Mouse (Mus musculus): Measurements from ENCODE around the gene Hnrnpa1.

The Hnrnpa1 gene

DNA sequence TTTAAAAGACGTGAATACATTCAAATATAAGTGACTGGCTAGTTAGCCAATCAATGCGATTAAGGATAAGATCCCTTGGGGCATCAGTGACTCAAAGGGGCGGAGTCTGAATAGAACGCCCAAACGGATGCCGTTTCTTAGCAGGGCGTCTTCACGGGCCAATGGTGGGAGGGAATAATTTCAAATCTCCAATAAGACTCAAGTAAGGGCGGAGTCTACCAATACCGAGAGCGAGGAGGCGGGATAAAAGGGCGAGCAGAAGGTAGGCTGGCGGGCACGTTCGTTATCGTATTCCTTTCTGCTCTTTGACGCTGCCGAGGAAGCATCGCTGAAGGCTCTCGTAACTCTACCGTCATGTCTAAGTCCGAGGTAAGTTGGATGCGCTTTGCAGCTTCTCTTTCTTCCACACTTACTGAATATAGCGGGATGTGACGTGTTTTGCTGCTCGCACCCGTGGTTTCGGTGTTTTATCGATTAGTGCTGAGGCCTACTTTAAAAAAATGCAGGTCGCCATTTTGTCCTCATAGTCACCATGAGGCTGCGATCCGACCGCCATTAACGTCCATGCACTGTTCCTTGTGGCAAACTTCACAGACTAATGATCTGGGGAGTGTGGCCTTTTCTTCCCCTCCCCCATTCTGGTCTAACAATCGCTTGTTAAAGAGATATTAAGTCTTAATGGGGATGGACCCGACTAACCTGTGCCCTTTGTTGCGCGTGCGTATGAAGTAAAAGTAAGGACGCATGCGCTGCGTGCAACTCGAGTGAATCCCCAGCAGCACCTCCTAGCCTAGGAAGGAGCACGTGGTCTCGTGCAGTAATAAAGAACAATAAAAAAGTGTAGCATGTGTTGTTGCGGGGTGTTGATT is at the start of gene Hnrnpa1:
Gene Hnrnpa1 (plus strand): TSS at position 273 of the 869 bp plus-strand sequence.
- peak; percentile 95 to 98 for DNase-seq

DNA sequence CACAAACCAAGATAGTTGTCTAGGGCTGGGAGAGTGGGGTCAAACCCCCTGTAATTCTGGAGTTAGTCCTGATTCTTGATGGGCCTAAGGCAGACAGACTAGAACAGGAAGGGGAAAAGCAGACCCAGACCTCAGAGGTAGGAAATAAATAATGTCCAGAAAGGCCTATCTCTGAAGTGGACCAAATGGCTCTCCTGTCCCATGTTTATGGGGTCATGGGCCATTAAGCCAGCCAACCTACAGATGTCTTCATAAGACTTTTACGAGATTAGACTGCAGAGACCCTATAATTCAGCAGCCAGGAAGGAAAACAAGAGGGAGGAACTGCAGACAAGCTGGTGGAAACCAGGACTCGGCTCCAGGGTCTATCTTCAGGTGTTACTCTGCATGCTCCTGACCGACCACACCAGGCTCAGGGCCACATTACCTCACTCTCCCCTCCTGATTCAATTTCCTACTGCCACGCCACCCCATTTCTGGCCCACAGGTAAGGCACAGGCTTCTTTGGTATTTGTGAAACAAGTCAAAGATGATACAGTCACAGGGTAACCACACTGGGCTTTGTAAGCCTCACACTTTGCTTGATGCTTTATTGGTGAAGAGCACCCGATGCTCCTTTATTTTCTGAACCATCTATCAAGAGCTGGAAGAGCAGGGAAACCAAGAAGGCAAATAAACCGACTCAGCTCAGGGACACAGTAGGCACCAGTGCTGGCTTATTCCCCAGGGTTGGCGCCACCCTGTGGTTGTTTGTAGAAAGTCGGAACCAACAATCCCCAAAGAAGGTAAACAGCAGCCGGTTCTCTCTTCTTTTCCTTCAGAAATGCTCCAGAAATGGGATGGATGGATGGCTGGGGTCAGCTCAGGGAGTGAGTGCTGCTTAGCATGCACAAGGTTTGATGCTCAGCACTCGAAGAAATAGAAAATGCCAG is 49.4 kb upstream of the Hnrnpa1 start:
- peak; percentile 67 to 68 for DNase-seq

DNA sequence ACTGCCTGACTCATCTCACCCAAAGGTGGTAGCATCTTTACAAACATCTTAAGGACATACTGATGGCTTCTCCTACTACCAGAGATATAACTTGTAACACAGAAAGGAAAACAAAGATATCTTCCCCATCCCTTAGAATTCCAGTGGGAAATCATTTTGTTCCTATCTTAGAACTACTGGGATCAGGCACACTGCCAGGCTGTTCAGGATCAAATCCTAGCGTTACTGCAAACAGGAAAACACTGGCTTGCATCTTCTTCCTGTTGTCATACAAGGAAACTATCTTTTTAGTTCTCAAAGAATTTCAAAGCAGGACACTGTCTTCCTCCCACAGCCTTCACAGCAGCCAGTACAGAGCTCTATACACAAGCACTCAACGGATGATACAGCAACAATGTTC is 46.6 kb upstream of the Hnrnpa1 start:
- peak; percentile 85 to 89 for DNase-seq

DNA sequence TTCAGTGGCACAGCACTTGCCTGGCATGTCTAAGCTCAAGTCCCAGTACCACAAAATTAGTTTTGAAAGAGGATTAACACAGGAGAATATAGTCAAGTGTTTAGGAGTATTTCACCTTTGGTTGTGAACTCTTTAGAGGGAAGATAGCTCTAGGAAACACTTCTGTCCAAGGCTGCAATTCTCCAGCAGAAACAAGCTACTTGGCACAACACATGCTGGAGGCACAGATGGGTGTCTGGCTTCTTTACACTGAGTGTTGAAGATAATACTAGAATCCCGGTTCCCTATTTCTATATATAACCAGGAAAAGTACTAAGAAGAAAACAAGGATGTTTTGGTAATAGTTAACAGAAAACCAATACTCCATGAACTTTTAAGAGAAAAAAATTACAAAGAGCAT is 43.4 kb upstream of the Hnrnpa1 start:
- no peak for DNase-seq

DNA sequence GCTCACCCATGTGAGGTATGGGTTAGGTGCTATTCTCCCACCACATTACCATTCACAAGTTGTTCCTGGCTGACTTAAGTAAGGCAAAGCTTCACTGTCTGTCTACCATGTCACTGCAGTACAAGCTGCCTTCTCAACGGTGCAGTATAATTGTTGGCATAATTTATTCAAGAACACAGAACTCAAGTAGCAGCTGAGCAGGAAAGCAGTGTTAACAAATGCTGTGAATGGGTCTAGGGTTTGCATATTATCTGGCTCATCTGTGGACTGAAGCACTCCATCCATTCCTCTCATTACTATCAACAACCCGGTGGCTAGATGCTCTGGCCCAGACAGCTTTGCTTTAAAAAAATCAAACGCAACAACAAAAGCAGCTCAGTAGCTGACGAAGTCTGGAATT is 42.4 kb upstream of the Hnrnpa1 start:
- no peak for DNase-seq

DNA sequence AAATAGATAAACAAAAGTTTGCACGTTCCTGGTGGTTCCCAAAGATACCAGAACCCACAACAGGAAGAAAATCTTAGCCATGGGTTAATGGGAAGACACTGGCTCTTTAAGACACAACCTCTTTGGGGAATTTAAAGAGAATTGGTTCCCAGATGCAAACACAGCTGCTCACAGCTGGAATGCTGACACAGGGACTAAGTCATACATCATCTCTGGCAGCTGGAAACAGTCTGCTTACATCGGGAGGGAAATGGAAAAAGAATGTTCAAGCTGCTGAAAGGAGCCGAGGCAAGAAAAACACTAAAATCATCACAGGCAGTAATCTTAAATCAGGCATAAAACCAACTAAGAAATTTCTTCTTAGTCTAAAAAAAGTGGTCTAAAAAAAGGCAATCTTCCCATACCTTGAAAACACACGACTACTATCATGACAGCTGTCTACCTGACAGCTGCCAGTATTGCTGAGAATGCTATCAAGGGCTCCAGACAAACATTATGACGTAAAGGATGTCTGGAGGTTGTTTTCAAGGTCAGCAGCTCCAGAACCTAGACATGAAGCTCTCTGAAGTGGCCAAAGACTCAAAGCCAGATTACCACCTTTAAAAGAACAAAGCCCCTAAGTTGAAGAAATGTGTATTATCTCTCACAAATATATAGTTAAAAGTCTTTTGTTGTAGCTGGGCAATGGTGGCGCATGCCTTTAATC is 38.0 kb upstream of the Hnrnpa1 start:
- DNase-seq, result peak; percentile 68 to 69

DNA sequence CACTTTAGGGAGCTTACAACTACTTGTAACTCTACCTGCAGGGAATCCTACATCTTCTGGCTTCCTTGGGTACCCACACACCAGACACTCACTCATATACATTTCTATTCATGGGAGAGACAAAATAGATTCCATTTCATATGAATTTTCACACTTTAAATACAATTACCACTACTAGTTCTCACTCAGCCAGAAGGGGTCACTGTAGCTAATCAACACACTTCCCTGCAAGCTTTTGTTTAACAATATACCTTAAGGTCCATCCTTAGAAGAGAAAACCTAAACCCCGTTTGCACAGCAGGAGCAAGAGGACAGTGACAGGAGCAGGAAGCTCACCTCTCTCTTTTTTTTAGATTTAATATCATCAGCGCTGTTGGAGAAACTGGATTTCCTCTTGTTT is 35.1 kb upstream of the Hnrnpa1 start:
- peak in 1 of 2 experiments; percentile 49 for DNase-seq

DNA sequence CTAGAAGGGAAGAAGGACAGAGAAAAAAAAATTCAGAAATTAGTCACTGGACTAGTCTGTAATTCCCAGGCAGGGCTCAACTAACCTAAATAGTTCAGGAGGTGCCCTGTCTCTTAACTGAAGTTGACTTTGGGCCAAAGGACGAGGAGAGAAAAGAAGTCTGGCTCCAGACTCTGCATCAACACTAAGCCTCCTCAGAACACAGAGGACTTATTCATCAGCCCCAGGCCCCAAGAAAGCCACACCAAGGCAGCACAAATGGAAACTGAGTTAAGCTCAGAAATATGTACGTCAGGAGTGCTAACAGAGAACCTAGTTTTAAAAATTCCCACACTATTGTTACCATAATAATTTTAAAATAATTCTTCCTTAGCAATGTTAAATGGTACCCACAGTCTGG is 26.1 kb upstream of the Hnrnpa1 start:
- DNase-seq, result no peak

DNA sequence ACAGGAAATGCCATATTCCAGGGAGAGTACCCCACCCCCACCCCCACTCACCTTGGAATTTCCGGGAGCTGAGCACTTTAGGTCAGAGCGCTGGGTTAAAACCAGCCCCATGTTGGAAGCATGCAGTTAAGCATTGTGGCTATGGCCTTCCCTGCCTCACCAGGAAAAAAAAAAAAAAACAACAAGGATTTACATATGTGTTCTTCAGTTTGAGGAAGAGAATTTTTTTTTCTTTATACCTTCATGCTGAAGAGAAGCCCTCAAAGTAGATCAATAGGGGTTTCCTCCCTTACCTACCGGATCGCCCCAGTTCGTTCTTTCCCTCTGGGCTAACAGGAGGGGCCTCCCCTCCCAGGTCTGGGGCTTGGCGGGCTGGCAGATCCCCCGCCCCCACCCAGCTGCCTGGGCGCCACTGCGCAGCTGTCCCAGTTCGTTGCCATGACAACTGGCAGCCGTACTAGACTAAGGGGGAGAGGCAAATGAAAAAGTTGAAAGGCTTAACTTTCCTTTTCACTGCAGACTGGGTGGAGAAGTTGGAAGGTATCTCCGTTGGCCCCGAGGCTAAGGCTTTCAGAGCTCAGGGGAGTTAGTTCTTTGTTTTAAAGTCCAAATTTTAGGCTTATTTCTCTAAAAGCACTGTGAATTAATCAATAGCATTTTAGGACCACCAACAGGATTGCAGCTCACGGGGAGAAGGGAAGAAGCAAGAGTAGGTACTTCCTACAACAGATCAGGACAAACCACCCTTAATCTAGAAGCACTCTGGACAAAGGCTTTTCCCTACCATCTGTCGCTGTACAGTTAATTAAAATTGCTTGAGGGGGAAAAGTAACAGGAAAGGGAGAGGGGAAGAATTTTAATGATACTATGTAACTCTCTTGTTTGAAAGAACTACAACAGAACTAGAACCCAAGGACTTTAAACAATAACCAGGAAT is 25.0 kb upstream of the Hnrnpa1 start:
- DNase-seq, result peak; percentile 90 to 95

DNA sequence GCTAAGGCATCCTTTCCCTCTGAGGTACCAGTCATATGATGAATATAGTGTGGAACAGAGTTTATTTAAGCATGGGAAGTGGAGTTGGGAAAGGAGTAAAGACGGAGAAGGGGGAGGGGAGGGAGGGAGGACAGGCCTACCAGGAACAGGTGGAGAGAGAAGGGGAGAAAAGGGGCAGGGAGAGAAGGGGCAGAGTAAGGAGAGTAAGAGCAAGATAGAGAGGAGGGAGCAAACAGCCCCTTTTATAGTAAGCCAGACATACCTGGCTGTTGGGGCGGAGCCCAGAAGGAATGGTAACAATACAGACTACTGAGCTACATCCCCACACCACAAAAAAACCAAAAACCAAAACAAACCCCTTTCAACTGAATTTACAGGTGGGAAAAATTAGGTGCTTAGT is 24.2 kb upstream of the Hnrnpa1 start:
- no peak for DNase-seq

DNA sequence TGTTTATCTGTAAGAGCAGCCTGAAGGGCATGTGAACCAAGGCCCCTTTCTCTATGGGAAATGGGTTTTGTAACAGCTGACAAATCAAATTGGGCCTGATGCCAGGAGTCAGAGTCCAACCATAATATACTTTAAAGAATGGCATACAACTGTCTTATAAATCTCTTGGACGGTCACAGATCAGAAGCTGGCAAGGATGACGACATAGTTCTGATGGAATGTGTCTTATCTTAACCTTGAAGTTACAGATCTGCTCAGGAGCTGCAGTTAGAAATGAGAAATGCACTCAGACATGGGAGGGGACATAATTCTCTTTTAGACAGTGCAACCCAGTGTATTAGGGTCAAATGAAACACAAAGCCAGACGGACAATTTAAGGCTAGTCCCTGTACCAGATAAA is 19.4 kb upstream of the Hnrnpa1 start:
- peak in 1 of 2 experiments; percentile 44 for DNase-seq

DNA sequence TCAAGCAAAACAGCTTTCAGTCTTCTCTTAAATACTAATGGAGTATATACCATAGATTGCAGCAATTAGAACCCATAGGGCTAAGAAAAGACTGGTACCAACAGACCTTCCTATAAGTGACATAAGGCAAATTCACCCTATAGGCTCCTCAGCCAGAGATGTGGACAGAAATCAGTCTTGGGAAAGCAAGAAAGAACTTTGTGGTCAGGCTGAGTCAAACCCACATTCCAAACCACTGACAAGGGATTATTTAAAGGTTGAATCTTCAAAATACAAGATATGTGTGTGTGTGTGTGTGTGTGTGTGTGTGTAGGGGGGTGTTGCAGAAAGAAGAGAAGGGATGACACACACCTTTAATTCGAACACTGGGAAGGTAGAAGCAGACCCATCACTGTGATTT is 18.8 kb upstream of the Hnrnpa1 start:
- DNase-seq, result no peak

DNA sequence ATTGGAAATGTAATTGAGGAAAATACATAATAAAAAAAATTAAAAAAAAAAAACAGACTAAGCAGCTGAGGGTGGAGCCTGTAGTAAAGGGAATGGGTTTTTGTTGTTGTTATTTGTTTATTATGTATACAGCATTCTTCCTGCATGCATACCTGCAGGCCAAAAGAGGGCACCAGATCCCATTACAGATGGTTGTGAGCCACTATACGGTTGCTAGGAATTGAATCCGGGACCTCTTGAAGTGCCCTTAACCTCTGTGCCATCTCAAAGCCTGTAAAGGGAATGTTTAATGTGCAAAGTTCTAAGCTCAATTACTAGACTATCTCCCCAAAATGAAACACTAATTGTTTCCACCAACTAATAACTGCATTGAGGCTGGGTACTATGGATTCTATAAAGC is 16.1 kb upstream of the Hnrnpa1 start:
- DNase-seq, result no peak

DNA sequence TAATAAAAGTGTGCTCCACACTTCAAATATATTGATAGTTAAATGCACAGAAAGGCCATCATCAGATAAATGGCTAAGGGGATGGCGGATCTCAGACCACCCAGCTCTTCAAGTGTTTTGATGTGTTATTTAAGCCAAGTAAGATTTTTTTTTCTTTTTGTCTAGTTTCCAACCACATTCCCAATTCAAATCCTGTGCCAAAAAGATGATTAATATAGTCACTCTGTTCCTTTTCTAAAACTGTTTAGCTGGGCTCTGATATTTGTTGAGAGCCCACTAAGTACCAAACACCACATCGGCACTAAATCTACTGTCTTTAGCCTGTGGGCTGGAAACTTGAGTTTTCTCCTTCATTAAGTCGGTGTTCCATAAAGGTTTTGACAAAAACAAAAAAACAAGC is 13.2 kb upstream of the Hnrnpa1 start:
- no peak for DNase-seq

DNA sequence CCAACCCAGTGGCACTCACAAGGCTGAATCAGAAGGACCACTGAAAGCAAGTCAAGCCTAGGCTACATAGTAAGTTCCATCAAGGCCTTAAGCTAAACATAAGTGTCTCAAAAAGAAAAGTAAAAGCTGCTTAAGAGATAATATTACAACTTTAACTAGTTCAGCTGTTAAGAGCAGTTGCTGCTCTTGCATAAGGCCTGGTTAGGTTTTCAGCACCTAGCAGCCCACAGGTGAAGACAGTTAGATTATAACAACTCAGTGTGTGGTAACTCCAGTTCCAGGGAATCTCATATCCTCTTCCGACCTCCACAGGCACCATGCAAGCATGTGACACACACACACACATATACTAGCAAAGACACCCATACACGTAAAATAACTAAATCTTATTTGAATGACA is 12.7 kb upstream of the Hnrnpa1 start:
- DNase-seq, result no peak

DNA sequence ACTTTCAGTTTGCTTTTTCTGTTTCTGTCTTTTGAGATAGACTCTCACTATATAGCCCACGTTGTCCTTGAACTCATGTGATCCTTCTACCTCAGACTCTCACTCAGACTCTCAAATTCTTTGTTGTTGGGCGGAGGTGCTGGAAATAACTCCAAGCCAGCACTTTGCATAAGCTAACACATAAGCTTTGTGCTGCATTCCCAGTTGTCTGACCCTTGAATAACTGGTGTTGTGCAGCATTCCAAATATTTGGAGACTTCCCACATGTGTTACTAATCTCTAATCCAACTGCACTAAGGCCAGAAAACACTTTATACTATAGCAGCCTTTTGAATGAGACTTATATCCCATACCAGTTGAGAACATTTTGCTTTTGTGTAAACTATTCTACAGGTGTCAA is 11.3 kb upstream of the Hnrnpa1 start:
- no peak for DNase-seq

DNA sequence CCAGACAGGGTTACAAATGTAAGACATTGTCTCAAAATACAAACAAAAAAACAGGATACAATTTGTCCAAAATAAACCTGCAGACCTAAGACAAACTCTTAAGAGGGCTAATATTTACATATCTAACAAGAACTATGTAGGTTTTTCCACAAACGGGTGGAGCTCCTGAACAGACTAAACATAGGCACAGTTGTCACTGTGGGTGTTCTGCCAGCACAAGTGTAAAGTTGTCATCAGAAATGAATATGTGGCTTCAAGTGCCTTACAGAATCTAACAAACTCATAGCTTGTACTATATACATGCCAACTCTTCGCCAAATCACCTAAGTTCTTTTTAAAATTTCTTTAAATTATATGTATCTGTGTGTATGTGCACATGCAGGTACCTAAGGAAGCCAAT is 7.1 kb upstream of the Hnrnpa1 start:
- DNase-seq, result no peak

DNA sequence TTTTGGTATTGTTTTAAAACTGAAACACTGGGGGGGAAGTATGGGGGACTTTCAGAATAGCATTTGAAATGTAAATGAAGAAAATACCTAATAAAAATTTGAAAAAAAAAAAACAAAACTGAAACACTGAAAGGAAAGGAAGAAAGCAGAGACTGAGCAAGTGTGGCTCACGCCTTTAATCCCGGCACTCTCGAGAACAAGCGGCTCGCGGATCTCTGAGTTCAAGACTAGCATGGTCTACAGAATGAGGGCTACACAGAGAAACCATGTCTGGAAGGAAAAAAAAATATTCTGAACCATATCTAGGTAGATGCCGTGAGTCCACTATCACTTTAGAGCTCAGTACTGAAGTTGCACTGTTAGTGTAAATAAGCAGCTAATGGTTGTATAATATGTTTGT is 2.9 kb upstream of the Hnrnpa1 start:
- DNase-seq, result no peak

DNA sequence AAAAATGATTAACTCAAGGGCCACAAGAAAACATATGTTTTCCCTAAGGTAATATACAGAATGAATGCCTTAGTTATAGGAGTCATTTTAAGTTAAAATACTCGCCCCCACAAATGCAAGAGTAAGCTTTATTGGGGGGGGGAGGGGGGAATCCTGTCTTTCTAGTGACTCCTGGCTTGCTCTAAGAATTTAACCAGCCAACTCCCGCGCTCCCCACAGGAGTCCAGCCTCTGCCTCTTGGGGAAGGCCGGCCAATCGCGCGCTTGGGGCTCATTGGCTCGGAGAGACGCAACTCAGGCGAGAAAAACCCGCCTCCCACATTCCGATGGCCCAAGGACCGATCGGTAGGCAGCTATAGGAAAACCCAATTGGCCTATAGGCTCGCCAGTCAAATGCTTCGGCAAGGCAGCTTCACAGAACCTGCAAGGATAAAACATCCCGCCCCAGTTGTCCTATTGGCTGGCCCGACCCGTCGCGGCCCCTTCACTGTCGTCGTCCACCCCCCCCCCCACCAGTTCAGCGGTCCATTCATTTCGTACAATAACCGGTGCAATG is 1.0 kb upstream of the Hnrnpa1 start:
- peak; percentile 96 to 98 for DNase-seq

DNA sequence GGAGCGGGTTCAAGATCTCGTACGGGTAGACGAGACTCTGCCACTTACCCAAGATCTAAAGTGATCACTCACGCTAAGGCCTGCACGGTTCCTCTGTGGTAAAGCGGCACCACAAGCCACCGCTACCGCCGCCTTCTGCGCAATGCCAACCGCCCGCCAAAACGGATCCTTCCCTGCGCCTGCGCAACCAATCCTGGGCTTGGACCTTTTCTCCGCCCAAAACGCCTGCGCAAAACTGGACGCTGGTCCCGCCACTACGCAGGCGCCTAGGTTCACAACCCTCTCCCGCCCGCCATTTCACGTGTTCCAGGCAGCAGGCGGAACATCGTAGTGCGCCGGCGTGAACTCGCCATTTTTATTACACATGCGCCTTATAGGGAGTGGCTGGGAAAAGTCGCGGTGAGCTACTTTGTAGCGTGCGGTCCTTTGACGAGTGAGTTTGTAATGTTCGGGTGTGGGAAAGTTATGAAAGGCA is 510 bp upstream of the Hnrnpa1 start, which contains the start of gene Cbx5:
Gene Cbx5 (minus strand): TSS at position 132 of the 475 bp plus-strand sequence.
- DNase-seq, result peak; percentile 98 to 99
